Mouse (Mus musculus): ENCODE measurements around the gene Gm30302.

The Gm30302 gene

DNA sequence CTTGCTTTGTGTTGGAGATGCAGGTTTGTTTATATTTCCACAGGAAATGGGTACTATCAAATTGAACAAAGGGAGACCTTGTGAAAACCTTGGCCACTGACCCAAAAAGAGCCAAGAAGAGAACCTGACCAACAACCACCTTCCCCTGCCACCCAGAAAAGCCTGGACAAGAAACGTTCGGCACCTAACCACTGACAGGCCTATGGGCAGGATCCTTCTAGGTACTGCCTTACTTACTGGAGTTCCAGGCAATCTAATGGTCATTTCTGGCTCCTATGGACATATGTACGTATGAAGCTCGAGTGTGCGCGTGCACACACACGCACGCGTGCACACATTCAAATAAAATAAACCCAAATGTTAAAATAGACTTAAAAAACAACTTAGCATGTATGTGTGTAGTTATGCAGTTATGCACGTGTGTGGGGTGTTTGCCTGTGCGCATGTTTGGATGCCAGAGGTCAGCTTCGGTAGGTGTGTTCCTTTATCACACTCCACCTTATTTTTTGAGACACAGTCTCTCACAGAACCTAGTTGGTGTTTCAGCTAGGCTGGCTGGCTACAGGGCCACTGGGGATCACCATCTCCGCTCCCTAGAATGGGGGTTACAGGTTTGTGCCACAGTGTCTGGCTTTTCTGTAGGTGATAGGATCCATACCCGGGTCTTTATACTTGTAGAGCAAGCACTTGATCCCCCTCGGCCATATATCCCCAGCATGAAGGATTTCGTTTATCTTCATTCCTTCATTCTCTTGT, 57.3 kb downstream of the Gm30302 start:
- in situ Hi-C loops (cut with MboI; ENCODE audit: low sequenced_read_pairs) = no loop called here

DNA sequence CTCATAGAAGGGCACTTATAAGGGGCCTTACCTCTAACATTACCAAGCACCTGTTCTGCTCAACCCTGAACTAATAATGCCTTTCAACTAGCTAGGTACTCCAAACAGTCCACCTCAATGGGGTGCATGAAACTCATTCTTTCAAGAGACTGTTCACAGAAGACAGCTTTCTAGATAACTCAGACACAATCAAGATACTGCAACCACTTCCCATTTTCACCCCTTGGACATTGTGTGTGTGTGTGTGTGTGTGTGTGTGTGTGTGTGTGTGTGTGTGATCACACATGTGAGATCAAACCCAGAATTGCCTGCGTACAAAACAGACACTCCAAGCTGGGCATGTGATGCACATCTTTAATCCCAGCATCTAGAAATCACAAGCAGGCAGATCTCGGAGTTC, 60.8 kb downstream of the Gm30302 start:
- in situ Hi-C loops (cut with MboI; ENCODE audit: low sequenced_read_pairs) = no loop called here

GRCm38 (mm10) chr13:49736430-49736829, 62.4 kb downstream of the Gm30302 start:
- in situ Hi-C loops (cut with MboI; ENCODE audit: low sequenced_read_pairs) = no loop called here
